Mouse (Mus musculus) MEL (cell line): ENCODE measurements around the gene Spx. TPM values are rescaled to one million over a fixed set of nuclear protein-coding genes. Genes with fewer than 3 reads are reported as not detected.

Experiments used
- DNase-seq: peaks from one replicate; pipeline ENCODE4 v3.0.0; 2011; ENCODE audit warnings: low read depth, low spot score
- H3K27ac ChIP-seq: 2 replicates; pipeline ENCODE4 v1.5.1; 2012; ENCODE audit warnings: low read depth, mild to moderate bottlenecking, control low read depth, low read length, moderate library complexity; ENCODE audit not compliant: control insufficient read depth
- H3K27me3 ChIP-seq, 2 experiments: fragments of 150-350 bp in 1 of 2; sonication (generic) in 1 of 2; 2 replicates each; pipeline ENCODE4 v1.6.1; 2012; ENCODE audit warnings: low read length in 2 of 2, mild to moderate bottlenecking in 2 of 2, improper control_type of control experiment in 1 of 2, moderate library complexity in 1 of 2; ENCODE audit not compliant: insufficient read depth in 2 of 2, control insufficient read depth in 1 of 2
- H3K36me3 ChIP-seq, 2 experiments: 2 replicates each; pipeline ENCODE4 v1.6.1; 2012 to 2014; ENCODE audit warnings: low read length in 2 of 2, improper control_type of control experiment in 1 of 2, inconsistent platforms in 1 of 2, mild to moderate bottlenecking in 1 of 2; ENCODE audit not compliant: insufficient read depth in 2 of 2, control insufficient read depth in 1 of 2
- H3K4me1 ChIP-seq, 2 experiments: fragments of 150-350 bp in 1 of 2; sonication (generic) in 1 of 2; 2 replicates each; pipeline ENCODE4 v1.6.1; 2012; ENCODE audit warnings: low read length in 2 of 2, improper control_type of control experiment in 1 of 2, mild to moderate bottlenecking in 1 of 2; ENCODE audit not compliant: insufficient read depth in 2 of 2, control insufficient read depth in 1 of 2
- H3K4me3 ChIP-seq, 2 experiments: fragments of 150-350 bp in 1 of 2; sonication (generic) in 1 of 2; 2 replicates each; pipeline ENCODE4 v1.5.1; 2012; ENCODE audit warnings: low read depth in 2 of 2, low read length in 2 of 2, mild to moderate bottlenecking in 2 of 2, moderate library complexity in 2 of 2, control low read depth in 1 of 2, improper control_type of control experiment in 1 of 2; ENCODE audit not compliant: control insufficient read depth in 1 of 2, insufficient read depth in 1 of 2
- H3K79me2 ChIP-seq: 2 replicates; pipeline ENCODE4 v1.6.1; 2012; ENCODE audit warnings: mild to moderate bottlenecking, low read length, moderate library complexity; ENCODE audit not compliant: control insufficient read depth, poor library complexity, insufficient read depth
- H3K9ac ChIP-seq: 2 replicates; pipeline ENCODE4 v1.6.1; 2012; ENCODE audit warnings: low read depth, mild to moderate bottlenecking, control low read depth, low read length, moderate library complexity; ENCODE audit not compliant: control insufficient read depth, poor library complexity, severe bottlenecking
- H3K9me3 ChIP-seq: fragments of 150-350 bp; sonication (generic); replicated peaks from 2 replicates; pipeline ENCODE4 v1.6.1; 2012; ENCODE audit warnings: mild to moderate bottlenecking, low read length, improper control_type of control experiment, moderate library complexity; ENCODE audit not compliant: insufficient read depth
- BHLHE40 ChIP-seq: IDR thresholded peaks from 2 replicates; pipeline ENCODE4 v1.6.1; 2012; ENCODE audit warnings: low read depth, mild to moderate bottlenecking, inconsistent platforms, low read length, improper control_type of control experiment, borderline replicate concordance
- CHD1 ChIP-seq: IDR thresholded peaks from 2 replicates; pipeline ENCODE4 v1.6.1; 2012; ENCODE audit warnings: low read depth, mild to moderate bottlenecking, inconsistent platforms, low read length, improper control_type of control experiment
- CTCF ChIP-seq, 3 experiments: IDR thresholded peaks in 2 of 3; conservative IDR thresholded peaks in 1 of 3; 2 replicates each; pipeline ENCODE4 v1.5.1; 2011 to 2012; ENCODE audit warnings: low read length in 3 of 3, low read depth in 2 of 3, mild to moderate bottlenecking in 2 of 3, improper control_type of control experiment in 1 of 3, inconsistent platforms in 1 of 3, mixed read lengths in 1 of 3, moderate library complexity in 1 of 3; ENCODE audit not compliant: control insufficient read depth in 1 of 3, insufficient read depth in 1 of 3, poor library complexity in 1 of 3, severe bottlenecking in 1 of 3
- E2F4 ChIP-seq: IDR thresholded peaks from 2 replicates; pipeline ENCODE4 v1.6.1; 2011; ENCODE audit warnings: low read depth, low read length, improper control_type of control experiment, borderline replicate concordance
- ELF1 ChIP-seq: IDR thresholded peaks from 2 replicates; pipeline ENCODE4 v1.6.1; 2014; ENCODE audit warnings: low read depth, mild to moderate bottlenecking, inconsistent platforms, low read length, improper control_type of control experiment, moderate library complexity
- EP300 ChIP-seq, 2 experiments: IDR thresholded peaks; 2 replicates each; pipeline ENCODE4 v1.6.1; 2011; ENCODE audit warnings: improper control_type of control experiment in 2 of 2, low read length in 2 of 2, low read depth in 1 of 2, mild to moderate bottlenecking in 1 of 2
- ETS1 ChIP-seq: IDR thresholded peaks from 2 replicates; pipeline ENCODE4 v1.6.1; 2012; ENCODE audit warnings: low read depth, mild to moderate bottlenecking, inconsistent platforms, low read length, improper control_type of control experiment, moderate library complexity
- GABPA ChIP-seq: IDR thresholded peaks from 2 replicates; pipeline ENCODE4 v1.6.1; 2012; ENCODE audit warnings: low read depth, mild to moderate bottlenecking, inconsistent platforms, low read length, improper control_type of control experiment, moderate library complexity
- GATA1 ChIP-seq: IDR thresholded peaks from 2 replicates; pipeline ENCODE4 v1.6.1; 2011; ENCODE audit warnings: low read depth, low read length, improper control_type of control experiment
- HCFC1 ChIP-seq: IDR thresholded peaks from 2 replicates; pipeline ENCODE4 v1.6.1; 2012; ENCODE audit warnings: low read depth, mild to moderate bottlenecking, inconsistent platforms, low read length, improper control_type of control experiment, moderate library complexity
- JUND ChIP-seq: IDR thresholded peaks from 2 replicates; pipeline ENCODE4 v1.6.1; 2011; ENCODE audit warnings: low read depth, mild to moderate bottlenecking, improper control_type of control experiment, low read length
- KAT2A ChIP-seq: conservative IDR thresholded peaks from 2 replicates; pipeline ENCODE4 v1.6.1; 2012; ENCODE audit warnings: low read depth, low read length, improper control_type of control experiment, inconsistent platforms
- MAFK ChIP-seq: IDR thresholded peaks from 2 replicates; pipeline ENCODE4 v1.6.1; 2011; ENCODE audit warnings: low read depth, mild to moderate bottlenecking, low read length, improper control_type of control experiment, borderline replicate concordance
- MAX ChIP-seq: IDR thresholded peaks from 2 replicates; pipeline ENCODE4 v1.6.1; 2011; ENCODE audit warnings: low read length, improper control_type of control experiment
- MAZ ChIP-seq: IDR thresholded peaks from 2 replicates; pipeline ENCODE4 v1.6.1; 2012; ENCODE audit warnings: low read depth, mild to moderate bottlenecking, inconsistent platforms, low read length, improper control_type of control experiment
- MEF2A ChIP-seq: IDR thresholded peaks from 2 replicates; pipeline ENCODE4 v1.6.1; 2014; ENCODE audit warnings: low read depth, mild to moderate bottlenecking, inconsistent platforms, low read length, improper control_type of control experiment; ENCODE audit not compliant: poor library complexity, insufficient replicate concordance, severe bottlenecking; ENCODE audit errors: extremely low read depth
- MXI1 ChIP-seq: IDR thresholded peaks from 2 replicates; pipeline ENCODE4 v1.6.1; 2011; ENCODE audit warnings: mild to moderate bottlenecking, low read depth, low read length, improper control_type of control experiment
- MYB ChIP-seq: IDR thresholded peaks from 2 replicates; pipeline ENCODE4 v1.6.1; 2011; ENCODE audit warnings: mild to moderate bottlenecking, low read depth, low read length, improper control_type of control experiment
- MYC ChIP-seq: IDR thresholded peaks from 2 replicates; pipeline ENCODE4 v1.6.1; 2011; ENCODE audit warnings: low read depth, mild to moderate bottlenecking, low read length, improper control_type of control experiment, moderate library complexity
- NELFE ChIP-seq: IDR thresholded peaks from 2 replicates; pipeline ENCODE4 v1.6.1; 2011; ENCODE audit warnings: low read depth, low read length, improper control_type of control experiment
- NRF1 ChIP-seq: IDR thresholded peaks from 2 replicates; pipeline ENCODE4 v1.6.1; 2014; ENCODE audit warnings: low read depth, mild to moderate bottlenecking, inconsistent platforms, low read length, improper control_type of control experiment, moderate library complexity; ENCODE audit not compliant: poor library complexity, insufficient read depth, severe bottlenecking
- POLR2A ChIP-seq, 2 experiments: IDR thresholded peaks; 2 replicates each; pipeline ENCODE4 v1.6.1; 2011 to 2012; ENCODE audit warnings: low read length in 2 of 2, mild to moderate bottlenecking in 2 of 2, control low read depth in 1 of 2, improper control_type of control experiment in 1 of 2, low read depth in 1 of 2, moderate library complexity in 1 of 2; ENCODE audit not compliant: control insufficient read depth in 1 of 2, insufficient read depth in 1 of 2, poor library complexity in 1 of 2
- POLR2AphosphoS2 ChIP-seq: IDR thresholded peaks from 2 replicates; pipeline ENCODE4 v1.6.1; 2011; ENCODE audit warnings: low read length, improper control_type of control experiment
- POLR2AphosphoS5 ChIP-seq: IDR thresholded peaks from 2 replicates; pipeline ENCODE4 v1.6.1; 2012; ENCODE audit warnings: low read depth, borderline replicate concordance, mild to moderate bottlenecking, inconsistent platforms, low read length, moderate library complexity, mixed read lengths
- RAD21 ChIP-seq: IDR thresholded peaks from 2 replicates; pipeline ENCODE4 v1.6.1; 2011; ENCODE audit warnings: mild to moderate bottlenecking, low read depth, low read length, improper control_type of control experiment
- RCOR1 ChIP-seq: IDR thresholded peaks from 2 replicates; pipeline ENCODE4 v1.6.1; 2012; ENCODE audit warnings: low read depth, mild to moderate bottlenecking, inconsistent platforms, low read length, improper control_type of control experiment
- SIN3A ChIP-seq: IDR thresholded peaks from 2 replicates; pipeline ENCODE4 v1.6.1; 2012; ENCODE audit warnings: low read length, improper control_type of control experiment, inconsistent platforms
- SMC3 ChIP-seq: IDR thresholded peaks from 2 replicates; pipeline ENCODE4 v1.6.1; 2011; ENCODE audit warnings: low read depth, low read length, improper control_type of control experiment
- TAL1 ChIP-seq: IDR thresholded peaks from 2 replicates; pipeline ENCODE4 v1.6.1; 2012; ENCODE audit warnings: mild to moderate bottlenecking, inconsistent platforms, low read length, moderate library complexity, mixed read lengths
- TCF12 ChIP-seq: IDR thresholded peaks from 2 replicates; pipeline ENCODE4 v1.6.1; 2014; ENCODE audit warnings: low read depth, mild to moderate bottlenecking, inconsistent platforms, low read length, improper control_type of control experiment, moderate library complexity
- UBTF ChIP-seq: IDR thresholded peaks from 2 replicates; pipeline ENCODE4 v1.6.1; 2012; ENCODE audit warnings: low read depth, mild to moderate bottlenecking, inconsistent platforms, low read length, improper control_type of control experiment, moderate library complexity, borderline replicate concordance; ENCODE audit not compliant: insufficient read depth
- USF1 ChIP-seq: IDR thresholded peaks from 2 replicates; pipeline ENCODE4 v1.6.1; 2014; ENCODE audit warnings: low read depth, mild to moderate bottlenecking, inconsistent platforms, low read length, improper control_type of control experiment, moderate library complexity
- USF2 ChIP-seq, 2 experiments: IDR thresholded peaks; 2 replicates each; pipeline ENCODE4 v1.6.1; 2011 to 2012; ENCODE audit warnings: improper control_type of control experiment in 2 of 2, low read length in 2 of 2, borderline replicate concordance in 1 of 2, inconsistent platforms in 1 of 2, low read depth in 1 of 2, mild to moderate bottlenecking in 1 of 2; ENCODE audit not compliant: insufficient read depth in 1 of 2
- ZC3H11A ChIP-seq: IDR thresholded peaks from 2 replicates; pipeline ENCODE4 v1.6.1; 2012; ENCODE audit warnings: low read depth, mild to moderate bottlenecking, inconsistent platforms, low read length, improper control_type of control experiment
- ZKSCAN1 ChIP-seq: IDR thresholded peaks from 2 replicates; pipeline ENCODE4 v1.6.1; 2012; ENCODE audit warnings: low read depth, mild to moderate bottlenecking, inconsistent platforms, low read length, improper control_type of control experiment, moderate library complexity
- ZMIZ1 ChIP-seq: IDR thresholded peaks from 2 replicates; pipeline ENCODE4 v1.6.1; 2012; ENCODE audit warnings: low read depth, mild to moderate bottlenecking, inconsistent platforms, low read length, improper control_type of control experiment, moderate library complexity
- ZNF384 ChIP-seq: IDR thresholded peaks from 2 replicates; pipeline ENCODE4 v1.6.1; 2012; ENCODE audit warnings: low read depth, mild to moderate bottlenecking, inconsistent platforms, low read length, improper control_type of control experiment
- polyA plus RNA-seq, 2 experiments: library from polyadenylated mRNA; stranded (reverse) in 1 of 2; unstranded in 1 of 2; fragments of >175 nt in 1 of 2; fragments of >200 nt in 1 of 2; gene quantifications; 2 replicates each; pipeline versions ENCODE4 v1.2.1 to v1.2.4; 2012; ENCODE audit warnings: low replicate concordance in 2 of 2, low read depth in 1 of 2; ENCODE audit not compliant: insufficient read length in 2 of 2, insufficient read depth in 1 of 2, missing spikeins in 1 of 2
- total RNA-seq: library from RNA; depleted of rRNA; stranded (reverse); fragments of 300-350 nt; gene quantifications from 2 replicates; pipeline ENCODE4 v1.2.3, GENCODE M21; 2012

Gene Spx
- total and polyA plus RNA-seq, 3 experiments = 0.67 to 0.69 TPM; not detected in 1

DNA sequence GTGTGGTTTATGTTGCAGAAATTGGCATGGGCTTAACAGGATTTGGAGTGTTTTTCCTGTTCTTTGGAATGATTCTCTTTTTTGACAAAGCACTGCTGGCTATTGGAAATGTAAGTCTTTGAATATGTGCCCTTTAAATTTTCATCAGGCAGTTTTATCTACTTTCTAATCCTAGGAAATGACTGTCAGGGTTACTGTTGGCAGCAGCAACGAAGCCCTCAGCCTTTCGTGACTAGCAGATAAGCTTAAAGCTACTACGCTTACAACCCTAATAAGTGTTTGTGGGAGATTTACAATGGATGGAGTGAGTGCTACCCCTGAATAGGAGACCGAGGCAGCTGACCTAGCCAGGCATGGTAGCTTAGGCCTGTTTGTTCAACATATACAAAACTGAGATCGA, 20.9 kb upstream of the Spx start:
- Histone ChIP-seq H3K4me3 (no peak overlapping the region), H3K79me2 (peaks cover 49% of the 10 kb centered on the region), H3K27ac (no peak overlapping the region), H3K36me3 (peaks cover 13 to 29% of the 10 kb centered on the region in 2 experiments), H3K4me1 (peaks cover 15 to 22% of the 10 kb centered on the region in 2 experiments), H3K27me3 (no peaks in the 10 kb centered on the region), H3K9me3 (no peaks in the 10 kb centered on the region), H3K9ac (no peak overlapping the region)
- DNase-seq = peak; percentile 47
- peak; percentile 39; the same call in 1 of the 2 replicates for TF ChIP-seq MEF2A
- peak; percentile 3; the same call in 1 of the 2 replicates for TF ChIP-seq ZC3H11A
- TF ChIP-seq UBTF = no peak
- TF ChIP-seq KAT2A = no peak
- TF ChIP-seq TCF12 = peak; percentile 51; the same call in 1 of the 2 replicates
- TF ChIP-seq TAL1 = no peak
- TF ChIP-seq BHLHE40 = peak; percentile 43; the same call in 1 of the 2 replicates
- TF ChIP-seq ZKSCAN1 = no peak
- no peak for TF ChIP-seq SMC3
- no peak for TF ChIP-seq ZNF384
- no peak for TF ChIP-seq NRF1
- no peak for TF ChIP-seq POLR2A (IDR thresholded peaks at IDR 0.05; ENCODE audit: control insufficient read depth in 1 of 2, insufficient read depth in 1 of 2, low read depth in 1 of 2, low read length in 2 of 2, poor library complexity in 1 of 2)
- no peak for TF ChIP-seq ZMIZ1
- TF ChIP-seq RCOR1 = peak; percentile 66
- no peak for TF ChIP-seq GABPA
- no peak for TF ChIP-seq NELFE
- TF ChIP-seq MYB = peak; percentile 40; the same call in 1 of the 2 replicates
- TF ChIP-seq MAZ = no peak
- no peak for TF ChIP-seq MYC
- TF ChIP-seq JUND = no peak
- 0 out of 2 replicates have a peak, but pooled peaks have one; percentile 8 for TF ChIP-seq MAFK
- peak; percentile 66 for TF ChIP-seq GATA1
- TF ChIP-seq HCFC1 = 0 out of 2 replicates have a peak, but pooled peaks have one; percentile 23
- no peak for TF ChIP-seq CTCF (IDR thresholded peaks at IDR 0.05 in 2 of 3, conservative IDR thresholded peaks at IDR 0.05 in 1 of 3; ENCODE audit: control insufficient read depth in 1 of 3, insufficient read depth in 1 of 3, low read depth in 2 of 3, low read length in 3 of 3, poor library complexity in 1 of 3, severe bottlenecking in 1 of 3)
- no peak for TF ChIP-seq RAD21
- no peak for TF ChIP-seq MAX
- TF ChIP-seq USF2 (IDR thresholded peaks at IDR 0.05; ENCODE audit: borderline replicate concordance in 1 of 2, insufficient read depth in 1 of 2, low read depth in 1 of 2, low read length in 2 of 2) = no peak
- no peak for TF ChIP-seq E2F4
- TF ChIP-seq POLR2AphosphoS5 = no peak
- TF ChIP-seq ELF1 = no peak
- TF ChIP-seq SIN3A = peak; percentile 87
- TF ChIP-seq POLR2AphosphoS2 = no peak
- peak; percentile 57 to 69 for TF ChIP-seq EP300 (IDR thresholded peaks at IDR 0.05; ENCODE audit: low read depth in 1 of 2, low read length in 2 of 2)
- peak; percentile 61; the same call in 1 of the 2 replicates for TF ChIP-seq MXI1
- TF ChIP-seq USF1 = no peak
- no peak for TF ChIP-seq CHD1
- TF ChIP-seq ETS1 = peak; percentile 67; the same call in 1 of the 2 replicates
